Mouse (Mus musculus): ENCODE results near the gene Fli1.

Fli1 gene

GRCm38 (mm10) chr9:32549462-32550384, 7.1 kb upstream of the Fli1 start:
- DNase-seq (ENCODE audit: low read depth, low spot score) = no peak

GRCm38 (mm10) chr9:32546731-32547130, 4.1 kb upstream of the Fli1 start:
- no peak for DNase-seq (ENCODE audit: low read depth, low spot score)

GRCm38 (mm10) chr9:32544731-32545661, 2.3 kb upstream of the Fli1 start:
- DNase-seq (ENCODE audit: low read depth, low spot score) = no peak

- no peak for DNase-seq (ENCODE audit: low read depth, low spot score)
Observed at GRCm38 (mm10) chr9:32543923-32544575, 1.4 kb upstream of the Fli1 start.

- DNase-seq (ENCODE audit: low read depth, low spot score) = no peak
Observed at GRCm38 (mm10) chr9:32543040-32543581, 450 bp upstream of the Fli1 start.

GRCm38 (mm10) chr9:32541223-32541901, 1.3 kb downstream of the Fli1 start:
- peak; percentile 42 for DNase-seq (ENCODE audit: low read depth, low spot score)

GRCm38 (mm10) chr9:32540406-32541222, 2.0 kb downstream of the Fli1 start:
- DNase-seq (ENCODE audit: low read depth, low spot score) = peak; percentile 68

GRCm38 (mm10) chr9:32540061-32540405, 2.6 kb downstream of the Fli1 start:
- no peak for DNase-seq (ENCODE audit: low read depth, low spot score)

GRCm38 (mm10) chr9:32539321-32539761, 3.3 kb downstream of the Fli1 start:
- DNase-seq (ENCODE audit: low read depth, low spot score) = no peak

GRCm38 (mm10) chr9:32538124-32538523, 4.5 kb downstream of the Fli1 start:
- no peak for DNase-seq (ENCODE audit: low read depth, low spot score)

- no peak for DNase-seq (ENCODE audit: low read depth, low spot score)
Observed at GRCm38 (mm10) chr9:32537706-32538105, 5.0 kb downstream of the Fli1 start.

GRCm38 (mm10) chr9:32535201-32535955, 7.3 kb downstream of the Fli1 start:
- no peak for DNase-seq (ENCODE audit: low read depth, low spot score)

GRCm38 (mm10) chr9:32534025-32534615, 8.5 kb downstream of the Fli1 start:
- no peak for DNase-seq (ENCODE audit: low read depth, low spot score)

- DNase-seq (ENCODE audit: low read depth, low spot score) = no peak
Observed at GRCm38 (mm10) chr9:32531588-32531987, 11.1 kb downstream of the Fli1 start.

GRCm38 (mm10) chr9:32530975-32531374, 11.7 kb downstream of the Fli1 start:
- DNase-seq (ENCODE audit: low read depth, low spot score) = no peak

GRCm38 (mm10) chr9:32530188-32530587, 12.5 kb downstream of the Fli1 start:
- DNase-seq (ENCODE audit: low read depth, low spot score) = no peak

GRCm38 (mm10) chr9:32529594-32529993, 13.1 kb downstream of the Fli1 start:
- no peak for DNase-seq (ENCODE audit: low read depth, low spot score)

- no peak for DNase-seq (ENCODE audit: low read depth, low spot score)
Observed at GRCm38 (mm10) chr9:32527329-32527728, 15.3 kb downstream of the Fli1 start.

- DNase-seq (ENCODE audit: low read depth, low spot score) = no peak
Observed at GRCm38 (mm10) chr9:32525787-32526186, 16.9 kb downstream of the Fli1 start.

Data from ZHBTc4 (cell line).